12 mouse cellular contexts compared by ENCODE assay signal in genomic region chr13:113047018-113047417, GRCm38 (mm10). TPM values are rescaled to one million over a fixed set of nuclear protein-coding genes. Genes with fewer than 3 reads are reported as not detected.
DNase-seq lines count a peak whose midpoint lies in the region; ATAC-seq and TF ChIP-seq lines count a peak whose summit lies in the region.
"Had no signal": no experiment of that assay in that cellular context is flagged by ENCODE, and none has a peak within 500 bp of the region (broad histone marks: within the 10 kb centered on the region; RNA-seq: fewer than 3 reads in every experiment).

No protein-coding gene starts in this region.

- no peak overlapping the region for H3K27ac ChIP-seq in hindbrain, embryonic 11.5 days (ENCODE audit: low read depth, low read length)
- H3K27ac ChIP-seq in hindbrain, embryonic 10.5 days: no peak overlapping the region
- H3K27ac ChIP-seq in embryonic facial prominence, embryonic 12.5 days: no peak overlapping the region
- H3K27ac ChIP-seq in hindbrain, embryonic 14.5 days: no peak overlapping the region
- no peak overlapping the region for H3K27ac ChIP-seq in midbrain, embryonic 16.5 days (ENCODE audit: low read length)

- H3K4me1 ChIP-seq in hindbrain, embryonic 11.5 days (replicated peaks; ENCODE audit: control insufficient read depth, insufficient read depth, low read length): no peaks in the 10 kb centered on the region
- peaks cover 18% of the 10 kb centered on the region for H3K4me1 ChIP-seq in hindbrain, embryonic 10.5 days (replicated peaks)
- H3K4me1 ChIP-seq in embryonic facial prominence, embryonic 12.5 days: peaks cover 11% of the 10 kb centered on the region
- no peaks in the 10 kb centered on the region for H3K4me1 ChIP-seq in hindbrain, embryonic 14.5 days (replicated peaks; ENCODE audit: control insufficient read depth, insufficient read depth, low read length)
- H3K4me1 ChIP-seq in midbrain, embryonic 16.5 days (ENCODE audit: control insufficient read depth, insufficient read depth, low read length): no peaks in the 10 kb centered on the region
- H3K4me1 ChIP-seq in lung, adult 2 months (ENCODE audit: control insufficient read depth, insufficient read depth, low read length): peaks cover 2% of the 10 kb centered on the region; the same call in 1 of the 2 replicates

- H3K4me3 ChIP-seq in hindbrain, embryonic 11.5 days (ENCODE audit: low read depth, low read length): no peak overlapping the region
- H3K4me3 ChIP-seq in hindbrain, embryonic 10.5 days: no peak overlapping the region
- H3K4me3 ChIP-seq in embryonic facial prominence, embryonic 12.5 days: no peak overlapping the region
- no peak overlapping the region for H3K4me3 ChIP-seq in hindbrain, embryonic 14.5 days (replicated peaks; ENCODE audit: low read length)
- no peak overlapping the region for H3K4me3 ChIP-seq in midbrain, embryonic 16.5 days (ENCODE audit: low read depth, low read length)
- H3K4me3 ChIP-seq in lung, adult 2 months (replicated peaks; ENCODE audit: extremely low read depth, low read depth, low read length): no peak overlapping the region

- no peak overlapping the region for H3K4me2 ChIP-seq in hindbrain, embryonic 11.5 days (replicated peaks; ENCODE audit: low read depth, low read length)
- H3K4me2 ChIP-seq in embryonic facial prominence, embryonic 12.5 days (replicated peaks): no peak overlapping the region
- no peak overlapping the region; the same call in 1 of the 2 replicates for H3K4me2 ChIP-seq in hindbrain, embryonic 14.5 days (replicated peaks)
- H3K4me2 ChIP-seq in midbrain, embryonic 16.5 days (ENCODE audit: low read length): peak overlapping the region; percentile 81; the same call in 1 of the 2 replicates

- H3K9me3 ChIP-seq in hindbrain, embryonic 11.5 days (ENCODE audit: control insufficient read depth, low read length): no peaks in the 10 kb centered on the region
- no peaks in the 10 kb centered on the region for H3K9me3 ChIP-seq in hindbrain, embryonic 10.5 days
- H3K9me3 ChIP-seq in embryonic facial prominence, embryonic 12.5 days: no peaks in the 10 kb centered on the region
- H3K9me3 ChIP-seq in hindbrain, embryonic 14.5 days (ENCODE audit: control insufficient read depth, low read length): no peaks in the 10 kb centered on the region
- H3K9me3 ChIP-seq in midbrain, embryonic 16.5 days (replicated peaks; ENCODE audit: control insufficient read depth, low read length, poor library complexity, severe bottlenecking): no peaks in the 10 kb centered on the region

- no peak overlapping the region for H3K9ac ChIP-seq in hindbrain, embryonic 11.5 days (ENCODE audit: low read depth, low read length)
- no peak overlapping the region for H3K9ac ChIP-seq in embryonic facial prominence, embryonic 12.5 days
- H3K9ac ChIP-seq in hindbrain, embryonic 14.5 days: no peak overlapping the region
- H3K9ac ChIP-seq in midbrain, embryonic 16.5 days (ENCODE audit: low read depth, low read length): no peak overlapping the region

- no peak for TF ChIP-seq CTCF in lung, adult 2 months (IDR thresholded peaks at IDR 0.05; ENCODE audit: insufficient read depth, low read length)

- H3K27me3 ChIP-seq in hindbrain, embryonic 11.5 days (ENCODE audit: control insufficient read depth, insufficient read depth, low read length): no peaks in the 10 kb centered on the region
- H3K27me3 ChIP-seq in hindbrain, embryonic 10.5 days (ENCODE audit: insufficient read depth, poor library complexity, severe bottlenecking): no peaks in the 10 kb centered on the region
- H3K27me3 ChIP-seq in embryonic facial prominence, embryonic 12.5 days: no peaks in the 10 kb centered on the region
- no peaks in the 10 kb centered on the region for H3K27me3 ChIP-seq in hindbrain, embryonic 14.5 days (ENCODE audit: control insufficient read depth, insufficient read depth, low read length)
- no peaks in the 10 kb centered on the region for H3K27me3 ChIP-seq in midbrain, embryonic 16.5 days (ENCODE audit: control insufficient read depth, insufficient read depth, low read depth, low read length)

- DNase-seq in hindbrain, embryonic 11.5 days (ENCODE audit: low spot score): no peak
- DNase-seq in hindbrain, embryonic 10.5 days (ENCODE audit: low spot score): no peak
- DNase-seq in hindbrain, embryonic 14.5 days (ENCODE audit: low spot score): no peak
- DNase-seq in thymus, postnatal 10 days (ENCODE audit: low spot score in 2 of 2): no peak
- DNase-seq in liver: no peak
- DNase-seq in lung, adult 2 months: no peak
- DNase-seq: adrenal gland, adult 2 months; B cell, adult 2 months; cerebellum, adult 18-20 months had no signal

- peak; percentile 48 for ATAC-seq in hindbrain, embryonic 11.5 days (ENCODE audit: low FRiP score)
- peak; percentile 44 for ATAC-seq in embryonic facial prominence, embryonic 12.5 days (ENCODE audit: insufficient number of reproducible peaks, insufficient read depth, low FRiP score, low TSS enrichment)
- ATAC-seq in hindbrain, embryonic 14.5 days (ENCODE audit: low FRiP score): peak; percentile 52
- peak; percentile 87 for ATAC-seq in midbrain, embryonic 16.5 days

- TF ChIP-seq POLR2A in lung, adult 2 months (IDR thresholded peaks at IDR 0.05; ENCODE audit: borderline replicate concordance, extremely low read depth, low read depth, low read length): no peak

- H3K36me3 ChIP-seq in hindbrain, embryonic 11.5 days (ENCODE audit: control insufficient read depth, insufficient read depth, low read length): no peaks in the 10 kb centered on the region
- H3K36me3 ChIP-seq in hindbrain, embryonic 10.5 days: peaks cover 23% of the 10 kb centered on the region
- H3K36me3 ChIP-seq in embryonic facial prominence, embryonic 12.5 days: peaks cover 18% of the 10 kb centered on the region
- no peaks in the 10 kb centered on the region for H3K36me3 ChIP-seq in hindbrain, embryonic 14.5 days (replicated peaks; ENCODE audit: control insufficient read depth, insufficient read depth)
- no peaks in the 10 kb centered on the region for H3K36me3 ChIP-seq in midbrain, embryonic 16.5 days (ENCODE audit: control insufficient read depth, insufficient read depth, low read length)

RNA-seq across cellular contexts. Expression of gene Gpx8, which starts 0.8 kb away (rescaled TPM):
- 103 and 105 TPM in 2 replicates for polyA plus RNA-seq in hindbrain, embryonic 11.5 days (2014; fragmentation: Nextera tagmentation; extraction: Ambion mirVana)
- polyA plus RNA-seq in hindbrain, embryonic 10.5 days (2016; fragmentation: Nextera tagmentation; extraction: Ambion mirVana): 88.0 and 94.2 TPM in 2 replicates
- 152 and 164 TPM in 2 replicates for polyA plus RNA-seq in embryonic facial prominence, embryonic 12.5 days (2016; fragmentation: Nextera tagmentation; extraction: Ambion mirVana)
- polyA plus RNA-seq in hindbrain, embryonic 14.5 days (2014; fragmentation: Nextera tagmentation; extraction: Ambion mirVana): 58.6 and 67.1 TPM in 2 replicates
- 38.4 and 40.5 TPM in 2 replicates for polyA plus RNA-seq in midbrain, embryonic 16.5 days (2015; fragmentation: Nextera tagmentation; extraction: Ambion mirVana)
- polyA plus RNA-seq in lung, adult 2 months (2012; rRNA removed): 6.8 and 10.6 TPM in 2 replicates

RNA-seq across cellular contexts. Expression of gene Cdc20b, which starts 12.1 kb away (rescaled TPM):
- 0.92 and 2.1 TPM in 2 replicates for polyA plus RNA-seq in hindbrain, embryonic 11.5 days (2014; fragmentation: Nextera tagmentation; extraction: Ambion mirVana)
- polyA plus RNA-seq in hindbrain, embryonic 10.5 days (2016; fragmentation: Nextera tagmentation; extraction: Ambion mirVana): 1.7 and 1.9 TPM in 2 replicates
- polyA plus RNA-seq in embryonic facial prominence, embryonic 12.5 days (2016; fragmentation: Nextera tagmentation; extraction: Ambion mirVana): not detected in 2 replicates
- polyA plus RNA-seq in hindbrain, embryonic 14.5 days (2014; fragmentation: Nextera tagmentation; extraction: Ambion mirVana): 0.17 and 0.96 TPM in 2 replicates
- polyA plus RNA-seq in midbrain, embryonic 16.5 days (2015; fragmentation: Nextera tagmentation; extraction: Ambion mirVana): 0.51 and 0.55 TPM in 2 replicates
- 0.27 and 0.54 TPM in 2 replicates for polyA plus RNA-seq in lung, adult 2 months (2012; rRNA removed)
- polyA plus RNA-seq: adrenal gland, adult 2 months had no signal

RNA-seq across cellular contexts. Expression of gene Mcidas, which starts 53.4 kb away (rescaled TPM):
- polyA plus RNA-seq in hindbrain, embryonic 11.5 days (2014; fragmentation: Nextera tagmentation; extraction: Ambion mirVana): 2.2 and 2.7 TPM in 2 replicates
- polyA plus RNA-seq in hindbrain, embryonic 10.5 days (2016; fragmentation: Nextera tagmentation; extraction: Ambion mirVana): 2.9 and 3.6 TPM in 2 replicates
- 0.24 and 0.26 TPM in 2 replicates for polyA plus RNA-seq in embryonic facial prominence, embryonic 12.5 days (2016; fragmentation: Nextera tagmentation; extraction: Ambion mirVana)
- polyA plus RNA-seq in hindbrain, embryonic 14.5 days (2014; fragmentation: Nextera tagmentation; extraction: Ambion mirVana): 0.86 and 1.2 TPM in 2 replicates
- 0.53 and 0.57 TPM in 2 replicates for polyA plus RNA-seq in midbrain, embryonic 16.5 days (2015; fragmentation: Nextera tagmentation; extraction: Ambion mirVana)
- polyA plus RNA-seq in lung, adult 2 months (2012; rRNA removed): 0.47 and 0.66 TPM in 2 replicates
- polyA plus RNA-seq: adrenal gland, adult 2 months; spleen, adult 2 months had no signal

RNA-seq across cellular contexts. Expression of gene Gzma, which starts 53.8 kb away (rescaled TPM):
- not detected in 2 replicates for polyA plus RNA-seq in hindbrain, embryonic 11.5 days (2014; fragmentation: Nextera tagmentation; extraction: Ambion mirVana)
- not detected in 2 replicates for polyA plus RNA-seq in hindbrain, embryonic 10.5 days (2016; fragmentation: Nextera tagmentation; extraction: Ambion mirVana)
- not detected in 2 replicates for polyA plus RNA-seq in embryonic facial prominence, embryonic 12.5 days (2016; fragmentation: Nextera tagmentation; extraction: Ambion mirVana)
- polyA plus RNA-seq in hindbrain, embryonic 14.5 days (2014; fragmentation: Nextera tagmentation; extraction: Ambion mirVana): not detected in 2 replicates
- not detected in 2 replicates for polyA plus RNA-seq in midbrain, embryonic 16.5 days (2015; fragmentation: Nextera tagmentation; extraction: Ambion mirVana)
- polyA plus RNA-seq in lung, adult 2 months (2012; rRNA removed): 6.1 and 6.4 TPM in 2 replicates

RNA-seq across cellular contexts. Expression of gene Ccno, which starts 59.4 kb away (rescaled TPM):
- polyA plus RNA-seq in hindbrain, embryonic 11.5 days (2014; fragmentation: Nextera tagmentation; extraction: Ambion mirVana): 2.6 and 5.0 TPM in 2 replicates
- 4.3 and 4.9 TPM in 2 replicates for polyA plus RNA-seq in hindbrain, embryonic 10.5 days (2016; fragmentation: Nextera tagmentation; extraction: Ambion mirVana)
- polyA plus RNA-seq in embryonic facial prominence, embryonic 12.5 days (2016; fragmentation: Nextera tagmentation; extraction: Ambion mirVana): 0.53 and 0.79 TPM in 2 replicates
- polyA plus RNA-seq in hindbrain, embryonic 14.5 days (2014; fragmentation: Nextera tagmentation; extraction: Ambion mirVana): 1.0 and 2.1 TPM in 2 replicates
- 1.2 and 1.5 TPM in 2 replicates for polyA plus RNA-seq in midbrain, embryonic 16.5 days (2015; fragmentation: Nextera tagmentation; extraction: Ambion mirVana)
- 5.9 and 8.4 TPM in 2 replicates for polyA plus RNA-seq in lung, adult 2 months (2012; rRNA removed)
